Mouse (Mus musculus) heart, embryonic 14.5 days (tissue): ENCODE data around the gene Malrd1. TPM values are rescaled to one million over a fixed set of nuclear protein-coding genes. Genes with fewer than 3 reads are reported as not detected.

ENCODE experiments used
- ATAC-seq: fragments of 200-750 bp; cut with Nextera tagmentation; 2 replicates; pipeline ENCODE4 v1.8.0; 2017; ENCODE audit warnings: low read depth, moderate TSS enrichment; ENCODE audit not compliant: insufficient number of reproducible peaks, insufficient read depth, low FRiP score
- H3K27ac ChIP-seq, 2 experiments: fragments of 200-500 bp in 1 of 2; fragments of 300-500 bp in 1 of 2; sonication (generic) in 1 of 2; replicated peaks in 1 of 2; 2 replicates each; pipeline ENCODE4 v1.5.1; 2012 to 2014; ENCODE audit warnings: low read depth in 2 of 2, low read length in 2 of 2, control low read depth in 1 of 2, mild to moderate bottlenecking in 1 of 2, mixed read lengths in 1 of 2; ENCODE audit not compliant: control insufficient read depth in 1 of 2, insufficient read depth in 1 of 2
- H3K27me3 ChIP-seq: fragments of 300-500 bp; sonication (generic); 2 replicates; pipeline ENCODE4 v1.6.1; 2014; ENCODE audit warnings: mild to moderate bottlenecking, low read length, control low read depth; ENCODE audit not compliant: control insufficient read depth, insufficient read depth
- H3K36me3 ChIP-seq: fragments of 300-500 bp; sonication (generic); 2 replicates; pipeline ENCODE4 v1.6.1; 2014; ENCODE audit warnings: mild to moderate bottlenecking, control low read depth, low read length, mixed read lengths; ENCODE audit not compliant: control insufficient read depth, insufficient read depth
- H3K4me1 ChIP-seq, 2 experiments: fragments of 200-500 bp in 1 of 2; fragments of 300-500 bp in 1 of 2; sonication (generic) in 1 of 2; 2 replicates each; pipeline ENCODE4 v1.6.1; 2012 to 2014; ENCODE audit warnings: low read length in 2 of 2, control low read depth in 1 of 2, mixed read lengths in 1 of 2; ENCODE audit not compliant: control insufficient read depth in 2 of 2, insufficient read depth in 2 of 2
- H3K4me2 ChIP-seq: fragments of 300-500 bp; sonication (generic); 2 replicates; pipeline ENCODE4 v1.6.1; 2014; ENCODE audit warnings: mild to moderate bottlenecking, low read length
- H3K4me3 ChIP-seq, 2 experiments: fragments of 200-500 bp in 1 of 2; fragments of 300-500 bp in 1 of 2; sonication (generic) in 1 of 2; 2 replicates each; pipeline ENCODE4 v1.5.1; 2012 to 2014; ENCODE audit warnings: low read length in 2 of 2, mild to moderate bottlenecking in 2 of 2, control low read depth in 1 of 2, low read depth in 1 of 2, moderate library complexity in 1 of 2; ENCODE audit not compliant: control insufficient read depth in 1 of 2, insufficient read depth in 1 of 2
- H3K9ac ChIP-seq: fragments of 300-500 bp; sonication (generic); 2 replicates; pipeline ENCODE4 v1.6.1; 2014; ENCODE audit warnings: mild to moderate bottlenecking, low read length
- H3K9me3 ChIP-seq: fragments of 300-500 bp; sonication (generic); 2 replicates; pipeline ENCODE4 v1.6.1; 2016; ENCODE audit warnings: low read length, control low read depth; ENCODE audit not compliant: control insufficient read depth
- WGBS: fragments of 180-500 bp; shearing (Covaris S2); extraction: QIAGEN DNeasy Blood & Tissue Kit; methylation state at CpG from one replicate; pipeline ENCODE4 v1.1.7; 2014; 5-methylcytosine and 5-hydroxymethylcytosine counted together
- polyA plus RNA-seq: library from polyadenylated mRNA; unstranded; fragments of >200 nt; fragmentation: Nextera tagmentation; extraction: Ambion mirVana; gene quantifications from 2 replicates; pipeline ENCODE4 v1.2.1, GENCODE M21; 2014

Gene Malrd1
- polyA plus RNA-seq, 1 experiment from 2014 or later, result not detected

DNA sequence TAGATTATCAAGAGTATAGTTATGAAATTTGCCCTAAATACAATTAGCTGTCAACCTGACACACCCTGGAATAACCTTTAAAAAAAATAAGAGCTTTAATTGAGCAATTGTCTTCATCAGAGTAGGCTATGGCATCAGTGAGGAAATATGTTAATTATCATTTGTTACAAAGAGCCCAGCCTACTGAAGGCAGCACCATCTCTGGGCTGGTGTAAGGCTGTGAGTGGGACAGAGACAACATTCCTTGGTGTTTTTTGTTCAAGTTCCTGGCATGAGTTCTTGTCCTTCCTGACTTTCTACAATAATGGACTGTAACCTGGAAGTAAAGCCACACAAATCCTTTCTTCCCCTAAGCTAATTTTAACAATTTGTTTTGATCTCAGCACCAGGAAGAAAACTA, 645.8 kb downstream of the Malrd1 start:
- Histone ChIP-seq H3K9ac (no peak overlapping the region), H3K9me3 (no peaks in the 10 kb centered on the region), H3K27me3 (no peaks in the 10 kb centered on the region), H3K4me1 (no peaks in the 10 kb centered on the region), H3K36me3 (no peaks in the 10 kb centered on the region), H3K4me2 (no peak overlapping the region), H3K27ac (no peak overlapping the region), H3K4me3 (no peak overlapping the region)
- no peak for ATAC-seq

DNA sequence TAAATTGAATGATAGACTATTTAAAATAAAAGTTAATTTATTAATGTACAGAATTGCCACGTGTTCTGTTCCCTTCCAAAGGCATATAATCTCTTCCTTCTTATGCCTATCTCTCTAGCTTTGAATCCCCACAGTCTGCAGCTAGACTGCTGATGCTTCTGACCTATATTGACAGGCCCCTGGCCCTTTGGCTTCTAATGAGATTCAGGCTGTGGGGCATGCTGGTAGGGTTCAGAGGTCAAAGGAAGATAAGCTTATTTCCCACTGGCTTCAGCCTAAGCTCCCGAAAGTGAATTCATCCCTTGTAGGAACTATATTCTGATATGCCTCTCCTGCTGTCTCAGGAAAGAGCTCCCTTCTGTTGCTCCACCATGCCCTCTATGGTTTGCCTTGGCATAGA, 647.1 kb downstream of the Malrd1 start:
- Histone ChIP-seq H3K4me3 (no peak overlapping the region), H3K27ac (no peak overlapping the region), H3K9ac (no peak overlapping the region), H3K36me3 (no peaks in the 10 kb centered on the region), H3K9me3 (no peaks in the 10 kb centered on the region), H3K4me1 (no peaks in the 10 kb centered on the region), H3K4me2 (no peak overlapping the region), H3K27me3 (no peaks in the 10 kb centered on the region)
- WGBS, result 37% methylated on average over 2 of the region's 2 CpGs
- ATAC-seq, result no peak

DNA sequence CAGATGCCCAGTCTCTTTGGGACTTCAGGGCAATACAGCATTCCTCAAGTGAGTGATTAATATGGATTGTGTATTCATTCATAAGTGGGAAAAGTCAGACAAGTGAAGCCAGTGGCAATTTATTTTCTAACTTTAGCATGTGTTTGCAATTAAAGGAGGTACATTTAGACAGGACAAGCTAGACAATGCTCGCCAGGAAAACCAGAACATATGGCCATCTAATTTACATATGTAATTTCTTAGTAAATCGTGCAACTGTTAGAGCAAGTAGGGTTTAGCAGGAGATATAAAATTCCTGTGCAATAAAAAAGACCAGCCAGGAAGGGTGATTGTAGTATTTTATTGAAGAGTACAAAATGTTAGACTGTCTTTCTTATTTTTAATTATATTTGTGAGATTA, 655.9 kb downstream of the Malrd1 start:
- no peaks in the 10 kb centered on the region for H3K27me3 ChIP-seq
- no peak overlapping the region for H3K9ac ChIP-seq
- ATAC-seq, result no peak
- no peak overlapping the region for H3K4me2 ChIP-seq
- 59% methylated on average over 2 of the region's 2 CpGs for WGBS
- no peak overlapping the region for H3K27ac ChIP-seq
- no peaks in the 10 kb centered on the region for H3K4me1 ChIP-seq
- no peaks in the 10 kb centered on the region for H3K9me3 ChIP-seq
- no peak overlapping the region for H3K4me3 ChIP-seq
- no peaks in the 10 kb centered on the region for H3K36me3 ChIP-seq

DNA sequence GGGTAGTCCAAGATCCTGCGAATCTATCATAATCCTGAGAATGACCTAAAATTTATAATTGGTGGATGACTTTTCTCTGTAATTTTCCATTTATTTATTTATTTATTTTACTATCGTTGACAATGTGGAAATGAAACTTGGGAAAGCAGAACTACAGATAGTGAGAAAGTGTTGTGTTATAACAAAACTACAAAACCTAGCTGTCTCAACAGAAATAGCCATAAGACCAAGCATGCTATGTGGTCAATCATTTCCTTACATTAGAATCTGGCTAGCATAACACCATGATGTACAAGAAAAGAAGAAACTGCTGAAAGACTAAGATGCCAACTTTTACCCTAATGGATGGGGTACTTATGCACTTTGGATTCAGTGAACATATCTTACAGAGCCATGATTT, 656.9 kb downstream of the Malrd1 start:
- H3K4me3 ChIP-seq, result no peak overlapping the region
- no peak for ATAC-seq
- no peaks in the 10 kb centered on the region for H3K36me3 ChIP-seq
- whole genome bisulfite sequencing, result 86% methylated on average over 2 of the region's 2 CpGs
- H3K27me3 ChIP-seq, result no peaks in the 10 kb centered on the region
- no peak overlapping the region for H3K9ac ChIP-seq
- no peaks in the 10 kb centered on the region for H3K4me1 ChIP-seq
- H3K27ac ChIP-seq, result no peak overlapping the region
- no peak overlapping the region for H3K4me2 ChIP-seq
- H3K9me3 ChIP-seq, result no peaks in the 10 kb centered on the region

DNA sequence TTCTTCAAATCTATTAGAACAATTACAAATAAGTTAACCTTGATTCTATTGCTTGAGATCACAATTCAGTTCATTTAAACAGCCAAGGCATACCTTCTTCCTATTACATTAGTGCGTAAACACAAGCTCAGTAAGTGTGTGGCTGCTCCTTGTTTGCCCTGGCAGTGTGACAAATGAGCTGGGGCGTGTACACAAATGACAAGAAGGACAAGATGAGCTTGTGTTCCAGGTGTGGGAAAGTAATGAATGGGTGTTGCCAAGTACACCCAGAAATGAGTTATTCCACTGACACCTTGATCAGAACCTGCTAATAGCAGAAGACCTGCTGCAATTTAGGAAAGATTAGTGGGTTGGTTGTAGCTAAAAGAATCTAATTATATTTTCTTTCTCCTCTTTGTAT, 683.7 kb downstream of the Malrd1 start:
- Histone ChIP-seq H3K4me3 (no peak overlapping the region), H3K4me1 (no peaks in the 10 kb centered on the region), H3K9ac (no peak overlapping the region), H3K27ac (no peak overlapping the region), H3K4me2 (no peak overlapping the region), H3K9me3 (no peaks in the 10 kb centered on the region), H3K27me3 (no peaks in the 10 kb centered on the region), H3K36me3 (no peaks in the 10 kb centered on the region)
- no peak for ATAC-seq
- WGBS, result 59% methylated on average over 2 of the region's 2 CpGs

DNA sequence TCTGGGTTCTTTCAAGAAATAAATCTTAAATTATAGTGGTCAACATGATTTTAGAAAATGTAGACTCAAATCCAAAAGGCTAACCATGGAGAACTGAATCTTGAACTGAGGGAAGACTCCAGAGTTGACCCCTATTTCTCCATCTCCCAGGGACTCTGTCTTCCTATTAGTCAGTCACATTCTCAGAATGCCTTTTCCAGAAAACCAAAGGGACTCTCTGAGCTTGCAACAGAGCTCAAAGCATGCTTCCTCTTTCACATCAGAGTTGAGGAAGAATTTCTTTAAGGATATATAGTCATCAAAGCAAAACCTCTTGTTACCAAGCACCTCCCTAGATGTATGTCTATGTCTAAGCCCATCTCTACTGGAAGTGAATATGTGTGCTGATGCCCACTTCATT, 686.5 kb downstream of the Malrd1 start:
- no peak overlapping the region for H3K9ac ChIP-seq

DNA sequence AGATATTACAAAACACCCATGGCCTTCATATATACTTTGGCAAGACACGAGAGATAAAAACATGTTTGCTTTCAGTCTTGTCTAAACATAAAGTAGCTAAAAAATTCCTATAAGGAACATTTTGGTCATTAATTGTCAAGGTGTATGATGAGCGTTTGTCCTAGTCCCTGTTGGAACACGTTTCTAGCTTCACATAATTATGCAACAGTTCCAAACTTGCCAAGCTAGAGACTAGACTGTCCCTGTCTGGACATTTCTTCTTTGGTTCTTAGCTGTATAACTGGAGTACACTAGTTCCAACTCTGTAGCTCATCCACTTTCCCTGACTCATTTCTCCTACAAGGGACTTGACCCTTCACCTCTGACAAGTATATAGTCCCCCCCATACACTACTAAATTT, 687.8 kb downstream of the Malrd1 start:
- 70% methylated on average over 3 of the region's 3 CpGs for WGBS
- Histone ChIP-seq H3K4me3 (no peak overlapping the region), H3K9me3 (no peaks in the 10 kb centered on the region), H3K4me2 (no peak overlapping the region), H3K36me3 (no peaks in the 10 kb centered on the region), H3K27me3 (no peaks in the 10 kb centered on the region), H3K4me1 (no peaks in the 10 kb centered on the region), H3K9ac (no peak overlapping the region), H3K27ac (no peak overlapping the region)
- ATAC-seq, result no peak

More for the DNA sequence above, 686.5 kb downstream of the Malrd1 start:
- no peaks in the 10 kb centered on the region for H3K4me1 ChIP-seq
- no peaks in the 10 kb centered on the region for H3K27me3 ChIP-seq
- no peak overlapping the region for H3K4me2 ChIP-seq
- no peaks in the 10 kb centered on the region for H3K36me3 ChIP-seq
- no peak for ATAC-seq
- H3K4me3 ChIP-seq, result no peak overlapping the region
- H3K27ac ChIP-seq, result no peak overlapping the region
- no peaks in the 10 kb centered on the region for H3K9me3 ChIP-seq

DNA sequence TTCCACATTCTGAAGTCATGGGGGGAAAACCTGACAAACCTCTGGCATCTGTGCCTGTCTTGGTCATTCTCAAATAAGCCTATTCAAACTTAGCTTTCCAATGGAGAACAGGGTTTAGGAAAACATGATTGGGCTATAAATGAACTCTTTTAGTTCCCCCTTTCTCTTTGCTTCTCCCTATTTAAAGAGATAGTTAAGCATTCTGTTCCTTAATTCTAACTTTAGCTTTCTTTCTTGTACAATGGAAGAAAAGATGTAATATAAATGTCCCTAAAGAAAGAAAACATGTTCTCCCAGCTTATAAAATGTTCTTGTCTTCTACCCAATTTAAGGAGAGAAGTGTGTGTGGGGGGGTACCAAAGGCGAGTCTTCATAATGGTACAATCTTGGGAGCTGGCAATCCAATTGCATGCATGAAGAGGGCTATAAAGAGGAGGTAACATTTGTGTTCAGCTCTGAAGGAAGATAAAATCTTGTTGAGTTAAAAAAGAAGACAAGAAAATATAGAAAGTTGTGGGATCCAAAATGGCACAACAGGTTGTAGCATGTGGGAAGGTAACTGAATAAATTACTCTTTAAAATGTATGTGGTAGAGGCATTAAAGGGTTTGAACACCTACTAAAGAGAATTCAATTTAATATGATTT, 702.0 kb downstream of the Malrd1 start:
- Histone ChIP-seq H3K9ac (no peak overlapping the region), H3K4me1 (no peaks in the 10 kb centered on the region), H3K27ac (no peak overlapping the region), H3K4me3 (no peak overlapping the region), H3K36me3 (no peaks in the 10 kb centered on the region), H3K27me3 (no peaks in the 10 kb centered on the region), H3K4me2 (no peak overlapping the region), H3K9me3 (no peaks in the 10 kb centered on the region)
- 84% methylated on average over 1 of the region's 1 CpGs for WGBS
- ATAC-seq, result no peak
